Mouse (Mus musculus) layer of hippocampus, adult 2 months (tissue): ENCODE measurements around the gene Enox1. TPM values are rescaled to one million over a fixed set of nuclear protein-coding genes. Genes with fewer than 3 reads are reported as not detected.
A peak's percentile ranks its signal among the peaks of the same experiment; 100 is the strongest.

Source experiments
- DNase-seq, 2 experiments: peaks; one replicate each; pipeline ENCODE4 v3.0.0; 2022; ENCODE audit warnings: low spot score in 2 of 2
- H3K27ac ChIP-seq: fragments of 200-600 bp; 2 replicates; pipeline ENCODE4 v1.8.1; 2022
- H3K4me3 ChIP-seq: fragments of 200-600 bp; 2 replicates; pipeline ENCODE4 v1.8.1; 2022; ENCODE audit warnings: mild to moderate bottlenecking
- CTCF ChIP-seq: fragments of 200-600 bp; conservative IDR thresholded peaks from 2 replicates; pipeline ENCODE4 v1.8.1; 2022; ENCODE audit warnings: antibody characterized with exemption, mild to moderate bottlenecking, moderate library complexity
- total RNA-seq, 2 experiments: library from RNA; stranded (reverse); gene quantifications; 2 replicates each; pipeline ENCODE4 v1.2.3; 2021

Enox1 gene
- total RNA-seq, 2 experiments from 2014 or later: 61.3 to 67.7 TPM

GRCm38 (mm10) chr14:77266805-77267771 is 110.5 kb downstream of the Enox1 start:
- Histone ChIP-seq H3K27ac (no peak overlapping the region), H3K4me3 (no peak overlapping the region)
- TF ChIP-seq CTCF: no peak
- no peak for DNase-seq

- no peak for DNase-seq
- no peak for TF ChIP-seq CTCF
- H3K27ac ChIP-seq: 0 out of 2 replicates have a peak overlapping the region, but pooled peaks have one; percentile 8
- H3K4me3 ChIP-seq: no peak overlapping the region
These were observed 115.8 kb downstream of the Enox1 start for GRCm38 (mm10) chr14:77272248-77272930.

DNA sequence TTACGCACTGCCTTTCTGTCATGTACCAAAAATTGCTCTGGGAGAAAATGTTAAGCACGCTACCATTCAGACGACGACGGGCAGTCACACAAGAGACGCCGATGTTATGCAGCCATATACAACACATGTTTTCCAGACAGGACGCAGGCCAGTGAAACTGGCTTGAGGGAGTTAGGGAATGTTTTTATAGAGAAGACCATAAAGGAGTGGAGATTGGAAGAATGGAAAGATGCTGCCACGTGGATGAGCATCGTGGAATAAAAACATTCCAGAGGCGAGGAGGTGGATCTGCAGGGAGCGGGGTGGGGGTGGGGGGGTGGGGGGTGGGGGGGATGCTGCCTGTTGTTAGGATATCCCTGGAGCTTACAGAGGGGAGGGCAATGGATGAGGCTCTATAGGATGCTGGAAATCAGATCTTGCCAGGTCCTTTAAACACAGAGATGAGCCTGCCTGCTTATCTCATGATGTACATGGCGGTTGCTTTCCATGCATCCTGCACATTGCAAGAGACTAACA is 116.4 kb downstream of the Enox1 start:
- no peak overlapping the region for H3K27ac ChIP-seq
- TF ChIP-seq CTCF: no peak
- H3K4me3 ChIP-seq: no peak overlapping the region
- DNase-seq: no peak

- TF ChIP-seq CTCF: no peak
- Histone ChIP-seq H3K27ac (no peak overlapping the region), H3K4me3 (no peak overlapping the region)
- no peak for DNase-seq
These were observed 117.2 kb downstream of the Enox1 start for GRCm38 (mm10) chr14:77273721-77274120.

DNA sequence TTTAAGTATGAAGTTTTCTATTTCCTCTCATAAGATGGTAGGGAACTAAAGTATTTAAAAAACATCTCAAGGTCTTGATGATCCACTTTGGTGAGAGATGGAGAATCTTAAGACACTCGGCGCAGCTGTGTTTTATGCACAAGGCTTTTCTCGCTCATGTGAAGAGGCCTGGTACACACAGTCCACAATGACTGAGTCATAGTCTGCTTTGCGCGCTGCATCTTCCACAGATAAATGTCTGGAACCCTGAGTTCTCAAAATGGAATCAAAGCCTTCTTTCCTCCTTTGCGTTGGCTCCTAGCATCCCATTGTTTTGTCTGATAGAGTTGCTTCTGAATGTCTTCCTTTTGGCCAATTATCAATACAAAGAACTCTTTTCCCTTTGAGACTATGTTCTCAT is 119.0 kb downstream of the Enox1 start:
- Histone ChIP-seq H3K4me3 (no peak overlapping the region), H3K27ac (no peak overlapping the region; the same call in 1 of the 2 replicates)
- no peak for DNase-seq
- no peak for TF ChIP-seq CTCF

- Histone ChIP-seq H3K27ac (no peak overlapping the region), H3K4me3 (no peak overlapping the region)
- no peak for DNase-seq
- TF ChIP-seq CTCF: no peak
These were observed 122.6 kb downstream of the Enox1 start for GRCm38 (mm10) chr14:77279143-77279542.

GRCm38 (mm10) chr14:77280454-77280853 is 123.9 kb downstream of the Enox1 start:
- H3K4me3 ChIP-seq: no peak overlapping the region
- TF ChIP-seq CTCF: no peak
- DNase-seq: no peak
- no peak overlapping the region for H3K27ac ChIP-seq

DNA sequence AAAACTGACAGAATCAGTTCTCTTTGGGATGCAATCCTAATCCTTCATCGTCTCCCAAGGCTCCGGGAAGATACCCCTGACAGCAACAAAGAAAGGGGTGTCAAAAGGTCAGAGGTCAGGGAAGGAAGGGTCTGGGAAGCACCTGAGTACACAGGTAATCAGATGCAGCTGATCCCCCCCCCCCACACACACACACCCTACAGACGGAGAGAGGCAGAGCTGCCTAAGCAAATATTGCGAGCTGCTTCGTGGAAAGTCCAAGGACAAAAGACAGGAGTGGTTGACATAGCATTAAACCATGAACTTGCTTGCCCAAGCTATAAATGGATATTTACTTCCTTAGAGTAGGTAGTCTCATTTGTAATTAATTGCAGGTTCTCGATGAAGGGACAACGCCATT is 124.3 kb downstream of the Enox1 start:
- DNase-seq: no peak
- Histone ChIP-seq H3K4me3 (no peak overlapping the region), H3K27ac (no peak overlapping the region)
- TF ChIP-seq CTCF: no peak

- DNase-seq: peak; percentile 39 to 68
- H3K27ac ChIP-seq: peak overlapping the region; percentile 60
- TF ChIP-seq CTCF: no peak
- H3K4me3 ChIP-seq: no peak overlapping the region
These were observed 127.4 kb downstream of the Enox1 start for GRCm38 (mm10) chr14:77283939-77284338.

GRCm38 (mm10) chr14:77285453-77285852 is 128.9 kb downstream of the Enox1 start:
- Histone ChIP-seq H3K27ac (0 out of 2 replicates have a peak overlapping the region, but pooled peaks have one; percentile 60), H3K4me3 (no peak overlapping the region)
- TF ChIP-seq CTCF: no peak
- DNase-seq: no peak

- Histone ChIP-seq H3K4me3 (no peak overlapping the region), H3K27ac (peak overlapping the region; percentile 21; the same call in 1 of the 2 replicates)
- no peak for DNase-seq
- no peak for TF ChIP-seq CTCF
These were observed 135.2 kb downstream of the Enox1 start for GRCm38 (mm10) chr14:77291756-77292155.

- H3K27ac ChIP-seq: no peak overlapping the region
- no peak for DNase-seq
- peak; percentile 59 for TF ChIP-seq CTCF
- H3K4me3 ChIP-seq: no peak overlapping the region
These were observed 140.5 kb downstream of the Enox1 start for GRCm38 (mm10) chr14:77297039-77297438.

- Histone ChIP-seq H3K27ac (peak overlapping the region; percentile 57), H3K4me3 (no peak overlapping the region)
- TF ChIP-seq CTCF: no peak
- DNase-seq: no peak
These were observed 141.8 kb downstream of the Enox1 start for GRCm38 (mm10) chr14:77298327-77298726.
